Mouse (Mus musculus) heart, adult 2 months (tissue): ENCODE measurements around the gene Dcun1d4.

ENCODE experiments used
- CTCF ChIP-seq: fragments of 200-600 bp; IDR thresholded peaks from 2 replicates; pipeline ENCODE4 v1.8.1; 2022; ENCODE audit warnings: antibody characterized with exemption, mild to moderate bottlenecking, moderate library complexity
- EP300 ChIP-seq: fragments of 200-500 bp; IDR thresholded peaks from 2 replicates; pipeline ENCODE4 v1.6.1; 2011; ENCODE audit warnings: low read depth, low read length, control low read depth; ENCODE audit not compliant: insufficient read depth
- POLR2A ChIP-seq: fragments of 200-500 bp; IDR thresholded peaks from 2 replicates; pipeline ENCODE4 v1.6.1; 2011; ENCODE audit warnings: mild to moderate bottlenecking, low read depth, low read length, control low read depth; ENCODE audit not compliant: insufficient read depth

GRCm38 (mm10) chr5:73548237-73548636, 67.4 kb downstream of the Dcun1d4 start:
- TF ChIP-seq CTCF (no peak), POLR2A (no peak), EP300 (no peak)
